Mouse (Mus musculus) neural tube, embryonic 11.5 days (tissue): ENCODE data around the gene Cyp24a1. TPM values are rescaled to one million over a fixed set of nuclear protein-coding genes. Genes with fewer than 3 reads are reported as not detected.

Experiments used
- ATAC-seq: fragments of 200-750 bp; cut with Nextera tagmentation; 2 replicates; pipeline ENCODE4 v1.8.0; 2017; ENCODE audit warnings: moderate number of reproducible peaks, mild to moderate bottlenecking, moderate TSS enrichment, moderate library complexity; ENCODE audit not compliant: insufficient read depth, low FRiP score, low TSS enrichment
- DNase-seq: peaks from one replicate; pipeline ENCODE4 v3.0.0-alpha.2; 2015; ENCODE audit warnings: low spot score
- H3K27ac ChIP-seq: fragments of 300-500 bp; sonication (generic); 2 replicates; pipeline ENCODE4 v1.5.1; 2014; ENCODE audit warnings: low read depth, mild to moderate bottlenecking, low read length
- H3K27me3 ChIP-seq: fragments of 300-500 bp; sonication (generic); 2 replicates; pipeline ENCODE4 v1.6.1; 2014; ENCODE audit warnings: mild to moderate bottlenecking, low read length, mixed read lengths; ENCODE audit not compliant: control insufficient read depth, insufficient read depth
- H3K36me3 ChIP-seq: fragments of 300-500 bp; sonication (generic); 2 replicates; pipeline ENCODE4 v1.6.1; 2014; ENCODE audit warnings: mild to moderate bottlenecking, low read length, moderate library complexity, mixed read lengths; ENCODE audit not compliant: control insufficient read depth, insufficient read depth
- H3K4me1 ChIP-seq: fragments of 300-500 bp; sonication (generic); 2 replicates; pipeline ENCODE4 v1.6.1; 2014; ENCODE audit warnings: low read length, mixed read lengths; ENCODE audit not compliant: control insufficient read depth, insufficient read depth
- H3K4me2 ChIP-seq: fragments of 300-500 bp; sonication (generic); 2 replicates; pipeline ENCODE4 v1.6.1; 2014; ENCODE audit warnings: low read depth, mild to moderate bottlenecking, moderate library complexity
- H3K4me3 ChIP-seq: fragments of 300-500 bp; sonication (generic); 2 replicates; pipeline ENCODE4 v1.5.1; 2014; ENCODE audit warnings: low read depth, low read length
- H3K9ac ChIP-seq: fragments of 300-500 bp; sonication (generic); 2 replicates; pipeline ENCODE4 v1.6.1; 2014; ENCODE audit warnings: mild to moderate bottlenecking, low read length
- H3K9me3 ChIP-seq: fragments of 300-500 bp; sonication (generic); 2 replicates; pipeline ENCODE4 v1.6.1; 2016; ENCODE audit warnings: low read length; ENCODE audit not compliant: control insufficient read depth
- WGBS: fragments of 180-500 bp; shearing (Covaris S2); extraction: QIAGEN DNeasy Blood & Tissue Kit; methylation state at CpG from one replicate; pipeline ENCODE4 v1.1.7; 2014; 5-methylcytosine and 5-hydroxymethylcytosine counted together
- polyA plus RNA-seq: library from polyadenylated mRNA; unstranded; fragments of >200 nt; fragmentation: Nextera tagmentation; extraction: Ambion mirVana; gene quantifications from 2 replicates; pipeline ENCODE4 v1.2.1, GENCODE M21; 2014

The Cyp24a1 gene
- polyA plus RNA-seq, 1 experiment from 2014 or later = not detected

DNA sequence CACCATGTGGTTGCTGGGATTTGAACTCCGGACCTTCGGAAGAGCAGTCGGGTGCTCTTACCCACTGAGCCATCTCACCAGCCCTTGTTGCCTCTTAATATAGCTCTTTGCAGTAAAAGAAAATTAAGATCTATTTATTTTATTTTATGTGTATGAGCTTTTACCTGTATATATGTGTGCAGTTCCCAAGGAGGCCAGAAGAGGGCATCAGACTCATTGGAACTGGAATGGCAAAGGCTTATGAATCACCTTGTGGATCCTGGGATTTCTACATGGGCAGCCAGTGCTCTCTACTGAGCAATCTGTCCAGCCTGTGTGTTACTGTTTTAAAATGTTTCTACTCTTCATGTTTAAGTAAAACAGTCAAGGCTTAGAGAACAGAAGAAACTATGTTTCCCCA, 54.4 kb downstream of the Cyp24a1 start:
- Histone ChIP-seq H3K27me3 (no peaks in the 10 kb centered on the region), H3K9ac (no peak overlapping the region), H3K9me3 (no peaks in the 10 kb centered on the region), H3K4me3 (no peak overlapping the region), H3K36me3 (no peaks in the 10 kb centered on the region), H3K4me2 (no peak overlapping the region), H3K4me1 (no peaks in the 10 kb centered on the region), H3K27ac (no peak overlapping the region)
- DNase-seq = no peak
- 83% methylated on average over 3 of the region's 3 CpGs for WGBS
- no peak for ATAC-seq

DNA sequence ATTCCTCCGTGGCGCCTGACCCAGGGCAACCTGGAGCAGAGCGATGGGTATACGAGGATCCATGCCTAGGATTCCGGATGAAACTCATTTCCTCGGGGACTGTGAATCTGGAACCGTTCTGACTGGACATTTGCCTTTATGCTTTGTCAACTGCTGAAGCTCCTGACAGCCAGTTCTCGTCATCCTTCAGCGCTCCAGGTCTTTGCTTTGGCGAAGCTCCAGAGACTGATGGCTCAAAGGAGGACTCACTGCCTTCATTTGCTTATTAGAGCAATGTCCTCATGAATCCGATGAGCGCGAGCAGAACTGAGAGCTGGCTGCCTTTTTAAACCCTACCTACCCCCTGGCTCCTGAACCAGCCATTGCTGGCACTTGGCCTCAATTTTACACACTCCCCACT, 58.2 kb downstream of the Cyp24a1 start:
- Histone ChIP-seq H3K27me3 (no peaks in the 10 kb centered on the region), H3K4me3 (no peak overlapping the region), H3K4me1 (no peaks in the 10 kb centered on the region), H3K9me3 (no peaks in the 10 kb centered on the region), H3K27ac (no peak overlapping the region), H3K36me3 (no peaks in the 10 kb centered on the region), H3K4me2 (no peak overlapping the region), H3K9ac (no peak overlapping the region)
- DNase-seq (no peak), ATAC-seq (no peak)
- WGBS = 46% methylated on average over 13 of the region's 13 CpGs

DNA sequence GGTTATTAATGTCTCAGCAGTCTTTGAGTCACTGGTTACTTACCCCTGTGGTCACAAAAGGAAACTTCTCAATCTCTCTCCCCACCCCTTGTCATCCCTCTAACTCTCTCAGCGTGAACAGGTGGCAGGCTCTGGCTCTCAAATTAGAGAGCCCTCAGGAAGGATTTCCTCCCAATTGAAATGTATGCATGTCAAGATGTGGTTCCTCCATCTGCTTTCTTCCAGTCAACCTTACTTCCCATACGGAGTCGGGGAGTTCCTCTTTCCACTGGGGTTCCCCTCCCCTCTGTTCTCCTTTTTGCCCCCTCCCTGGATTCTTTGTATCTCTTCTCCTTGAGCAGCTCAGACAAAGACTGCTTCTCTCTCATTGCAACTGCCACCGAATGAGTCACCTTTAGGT, 60.7 kb downstream of the Cyp24a1 start:
- ATAC-seq = no peak
- Histone ChIP-seq H3K9me3 (no peaks in the 10 kb centered on the region), H3K36me3 (no peaks in the 10 kb centered on the region), H3K27ac (no peak overlapping the region), H3K27me3 (no peaks in the 10 kb centered on the region), H3K4me1 (no peaks in the 10 kb centered on the region), H3K9ac (no peak overlapping the region), H3K4me2 (no peak overlapping the region), H3K4me3 (no peak overlapping the region)
- 74% methylated on average over 4 of the region's 4 CpGs for WGBS
- DNase-seq = no peak

Other genes starting within 250 kb of the Cyp24a1 start
- 1.0 and 1.2 TPM in 2 replicates for gene Bcas1, start 69.3 kb downstream of the Cyp24a1 start, polyA plus RNA-seq
- 124 and 128 TPM in 2 replicates for gene Pfdn4, start 717 bp downstream of the Cyp24a1 start, polyA plus RNA-seq
- not detected in 2 replicates for gene 4930470P17Rik, start 104.9 kb upstream of the Cyp24a1 start, polyA plus RNA-seq
- gene Dok5, start 234.7 kb upstream of the Cyp24a1 start, polyA plus RNA-seq = 18.8 and 23.5 TPM in 2 replicates